8 mouse cellular contexts compared by ENCODE assay signal in genomic region chr7:100930619-100931315, GRCm38 (mm10). TPM values are rescaled to one million over a fixed set of nuclear protein-coding genes. Genes with fewer than 3 reads are reported as not detected.
DNase-seq lines count a peak whose midpoint lies in the region; ATAC-seq and TF ChIP-seq lines count a peak whose summit lies in the region.

No protein-coding gene starts in this region.

- peak overlapping the region; percentile 83 for H3K4me2 ChIP-seq in embryonic facial prominence, embryonic 11.5 days (ENCODE audit: low read depth, low read length)
- H3K4me2 ChIP-seq in limb, embryonic 12.5 days: peak overlapping the region; percentile 98
- H3K4me2 ChIP-seq in midbrain, embryonic 15.5 days: peak overlapping the region; percentile 89

- TF ChIP-seq CTCF in layer of hippocampus, adult 2 months (conservative IDR thresholded peaks at IDR 0.05): no peak

- no peak for ATAC-seq in embryonic facial prominence, embryonic 11.5 days (replicated peaks; ENCODE audit: insufficient number of reproducible peaks, low FRiP score, low TSS enrichment, low read depth)
- no peak for ATAC-seq in limb, embryonic 12.5 days (ENCODE audit: insufficient number of reproducible peaks, insufficient read depth, low FRiP score, low TSS enrichment, low read depth)
- ATAC-seq in midbrain, embryonic 15.5 days (replicated peaks): no peak

- H3K9ac ChIP-seq in embryonic facial prominence, embryonic 11.5 days (replicated peaks; ENCODE audit: low read length): peak overlapping the region; percentile 97
- H3K9ac ChIP-seq in limb, embryonic 12.5 days (replicated peaks): peak overlapping the region; percentile 97
- peak overlapping the region; percentile 33 for H3K9ac ChIP-seq in midbrain, embryonic 15.5 days

- no peak for DNase-seq in layer of hippocampus, adult 2 months (ENCODE audit: low spot score in 2 of 2)
- no peak for DNase-seq in layer of hippocampus, postnatal 25 days (ENCODE audit: extremely low spot score in 1 of 2, low spot score in 1 of 2)
- DNase-seq in embryonic facial prominence, embryonic 11.5 days (ENCODE audit: low spot score): peak; percentile 82
- DNase-seq in heart, postnatal 25 days (ENCODE audit: low spot score): peak; percentile 50
- no peak for DNase-seq in cerebellum, postnatal 4 days (ENCODE audit: low spot score in 2 of 2)
- no peak for DNase-seq in frontal cortex, postnatal 14 days (ENCODE audit: low spot score in 2 of 2)

- intact Hi-C loops in heart, postnatal 25 days (cut with DNase I): no loop called here

- H3K9me3 ChIP-seq in embryonic facial prominence, embryonic 11.5 days (replicated peaks; ENCODE audit: control insufficient read depth, low read length): no peaks in the 10 kb centered on the region
- no peaks in the 10 kb centered on the region for H3K9me3 ChIP-seq in limb, embryonic 12.5 days
- no peaks in the 10 kb centered on the region for H3K9me3 ChIP-seq in midbrain, embryonic 15.5 days

- H3K4me1 ChIP-seq in embryonic facial prominence, embryonic 11.5 days (ENCODE audit: control insufficient read depth, insufficient read depth, low read length): peaks cover 27% of the 10 kb centered on the region
- peaks cover 49% of the 10 kb centered on the region for H3K4me1 ChIP-seq in limb, embryonic 12.5 days (replicated peaks)
- H3K4me1 ChIP-seq in midbrain, embryonic 15.5 days: peaks cover 48% of the 10 kb centered on the region

- H3K27ac ChIP-seq in layer of hippocampus, adult 2 months: peak overlapping the region; percentile 87
- H3K27ac ChIP-seq in embryonic facial prominence, embryonic 11.5 days (replicated peaks; ENCODE audit: low read depth, low read length): peak overlapping the region; percentile 99
- H3K27ac ChIP-seq in limb, embryonic 12.5 days: peak overlapping the region; percentile 100
- H3K27ac ChIP-seq in midbrain, embryonic 15.5 days: no peak overlapping the region

- WGBS in embryonic facial prominence, embryonic 11.5 days: 2% methylated on average over 42 of the region's 53 CpGs
- 2% methylated on average over 53 of the region's 53 CpGs for WGBS in limb, embryonic 12.5 days
- 4% methylated on average over 52 of the region's 53 CpGs for WGBS in midbrain, embryonic 15.5 days

- H3K27me3 ChIP-seq in embryonic facial prominence, embryonic 11.5 days (ENCODE audit: control insufficient read depth, insufficient read depth, low read length): no peaks in the 10 kb centered on the region
- H3K27me3 ChIP-seq in limb, embryonic 12.5 days: no peaks in the 10 kb centered on the region
- H3K27me3 ChIP-seq in midbrain, embryonic 15.5 days (replicated peaks): peaks cover 53% of the 10 kb centered on the region

- peak overlapping the region; percentile 68 for H3K4me3 ChIP-seq in layer of hippocampus, adult 2 months
- peak overlapping the region; percentile 87 for H3K4me3 ChIP-seq in embryonic facial prominence, embryonic 11.5 days (ENCODE audit: low read depth, low read length)
- H3K4me3 ChIP-seq in limb, embryonic 12.5 days (replicated peaks): peak overlapping the region; percentile 95
- peak overlapping the region; percentile 43 for H3K4me3 ChIP-seq in midbrain, embryonic 15.5 days

- H3K36me3 ChIP-seq in embryonic facial prominence, embryonic 11.5 days (replicated peaks; ENCODE audit: control insufficient read depth, insufficient read depth, low read depth, low read length): no peaks in the 10 kb centered on the region
- peaks cover 26% of the 10 kb centered on the region; the same call in 1 of the 2 replicates for H3K36me3 ChIP-seq in limb, embryonic 12.5 days
- H3K36me3 ChIP-seq in midbrain, embryonic 15.5 days (replicated peaks): no peaks in the 10 kb centered on the region

RNA-seq across cellular contexts. Expression of gene Arhgef17, which starts 1.1 kb away (rescaled TPM):
- total RNA-seq in layer of hippocampus, adult 2 months (2021): 100 to 1,000 TPM; 163 to 171 TPM
- total RNA-seq in layer of hippocampus, postnatal 25 days (2021): 100 to 1,000 TPM; 140 to 146 TPM
- 8.1 and 10.0 TPM in 2 replicates for polyA plus RNA-seq in embryonic facial prominence, embryonic 11.5 days (2014; fragmentation: Nextera tagmentation; extraction: Ambion mirVana)
- total RNA-seq in heart, postnatal 25 days (2021): 10 to 100 TPM; 24.0 to 28.8 TPM
- polyA plus RNA-seq in limb, embryonic 12.5 days (2016; fragmentation: Nextera tagmentation; extraction: Ambion mirVana): 8.3 and 11.1 TPM in 2 replicates
- polyA plus RNA-seq in midbrain, embryonic 15.5 days (2015; fragmentation: Nextera tagmentation; extraction: Ambion mirVana): 13.9 and 14.4 TPM in 2 replicates

RNA-seq across cellular contexts. Expression of gene P2ry6, which starts 43.7 kb away (rescaled TPM):
- total RNA-seq in layer of hippocampus, adult 2 months (2021): 1 to 10 TPM; 3.0 to 3.6 TPM
- 1 to 10 TPM; 3.9 to 5.6 TPM for total RNA-seq in layer of hippocampus, postnatal 25 days (2021)
- 1.8 and 1.9 TPM in 2 replicates for polyA plus RNA-seq in embryonic facial prominence, embryonic 11.5 days (2014; fragmentation: Nextera tagmentation; extraction: Ambion mirVana)
- total RNA-seq in heart, postnatal 25 days (2021): 1 to 10 TPM; 4.4 TPM
- 2.0 and 3.0 TPM in 2 replicates for polyA plus RNA-seq in limb, embryonic 12.5 days (2016; fragmentation: Nextera tagmentation; extraction: Ambion mirVana)
- polyA plus RNA-seq in midbrain, embryonic 15.5 days (2015; fragmentation: Nextera tagmentation; extraction: Ambion mirVana): 3.2 and 3.6 TPM in 2 replicates

Comparison
In these comparisons a context has a peak if more than half of its experiments do, and no peak if none do; other contexts are left out.
1. DNase-seq: peak in embryonic facial prominence, embryonic 11.5 days (single experiment) and heart, postnatal 25 days (single experiment); none in layer of hippocampus, adult 2 months (0 of 2), layer of hippocampus, postnatal 25 days (0 of 2), cerebellum, postnatal 4 days (0 of 2) and frontal cortex, postnatal 14 days (0 of 2).
2. H3K4me3 ChIP-seq: peak in every context shown above with its lines; median percentile 95 in limb, embryonic 12.5 days; 87 in embryonic facial prominence, embryonic 11.5 days; 68 in layer of hippocampus, adult 2 months; 43 in midbrain, embryonic 15.5 days.
3. H3K9ac ChIP-seq: peak in every context shown above with its lines; median percentile 97 in embryonic facial prominence, embryonic 11.5 days; 97 in limb, embryonic 12.5 days; 33 in midbrain, embryonic 15.5 days.
4. RNA of gene Arhgef17, which starts 1.1 kb away (total RNA-seq): 163 to 171 TPM in layer of hippocampus, adult 2 months and 140 to 146 TPM in layer of hippocampus, postnatal 25 days; 24.0 to 28.8 TPM in heart, postnatal 25 days; every median in the first group is over 4 times any median in the second.
5. Peak in every context shown above with its lines, with median percentiles within 50 percentile points of each other: H3K4me2 ChIP-seq.